Mouse (Mus musculus) liver, embryonic 16.5 days (tissue): ENCODE measurements around the gene H2-T3. TPM values are rescaled to one million over a fixed set of nuclear protein-coding genes. Genes with fewer than 3 reads are reported as not detected.
"Not testable (repeated sequence)": the region's sequence is repeated elsewhere in the genome, so short reads cannot be mapped to it uniquely, and the experiment has no call there.

Experiments used
- ATAC-seq: fragments of 200-750 bp; cut with Nextera tagmentation; 2 replicates; pipeline ENCODE4 v1.8.0; 2017; ENCODE audit warnings: low read depth, mild to moderate bottlenecking, moderate number of reproducible peaks, moderate library complexity
- H3K27ac ChIP-seq: fragments of 300-500 bp; sonication (generic); 2 replicates; pipeline ENCODE4 v1.5.1; 2014; ENCODE audit warnings: mild to moderate bottlenecking, low read length
- H3K27me3 ChIP-seq: fragments of 300-500 bp; sonication (generic); 2 replicates; pipeline ENCODE4 v1.6.1; 2014; ENCODE audit warnings: low read depth, low read length, mixed read lengths; ENCODE audit not compliant: control insufficient read depth, insufficient read depth
- H3K36me3 ChIP-seq: fragments of 300-500 bp; sonication (generic); 2 replicates; pipeline ENCODE4 v1.6.1; 2014; ENCODE audit warnings: mild to moderate bottlenecking; ENCODE audit not compliant: control insufficient read depth, insufficient read depth
- H3K4me1 ChIP-seq: fragments of 300-500 bp; sonication (generic); 2 replicates; pipeline ENCODE4 v1.6.1; 2014; ENCODE audit warnings: low read depth, low read length, mixed read lengths; ENCODE audit not compliant: control insufficient read depth
- H3K4me2 ChIP-seq: fragments of 300-500 bp; sonication (generic); 2 replicates; pipeline ENCODE4 v1.6.1; 2014; ENCODE audit warnings: low read depth, low read length, mixed read lengths
- H3K4me3 ChIP-seq: fragments of 300-500 bp; sonication (generic); 2 replicates; pipeline ENCODE4 v1.5.1; 2014; ENCODE audit warnings: low read depth, mild to moderate bottlenecking, low read length
- H3K9ac ChIP-seq: fragments of 300-500 bp; sonication (generic); 2 replicates; pipeline ENCODE4 v1.6.1; 2014; ENCODE audit warnings: low read depth, low read length
- H3K9me3 ChIP-seq: fragments of 300-500 bp; sonication (generic); replicated peaks from 2 replicates; pipeline ENCODE4 v1.6.1; 2016; ENCODE audit warnings: low read length; ENCODE audit not compliant: control insufficient read depth
- WGBS: fragments of 180-500 bp; shearing (Covaris S2); extraction: QIAGEN DNeasy Blood & Tissue Kit; methylation state at CpG from one replicate; pipeline ENCODE4 v1.1.7; 2014; ENCODE audit not compliant: insufficient replicate concordance; 5-methylcytosine and 5-hydroxymethylcytosine counted together
- polyA plus RNA-seq: library from polyadenylated mRNA; unstranded; fragments of >200 nt; fragmentation: Nextera tagmentation; extraction: Ambion mirVana; gene quantifications from 2 replicates; pipeline ENCODE4 v1.2.1, GENCODE M21; 2015

Gene H2-T3
- 0.19 TPM in 1 of 2 replicates, not detected in the other for polyA plus RNA-seq

DNA sequence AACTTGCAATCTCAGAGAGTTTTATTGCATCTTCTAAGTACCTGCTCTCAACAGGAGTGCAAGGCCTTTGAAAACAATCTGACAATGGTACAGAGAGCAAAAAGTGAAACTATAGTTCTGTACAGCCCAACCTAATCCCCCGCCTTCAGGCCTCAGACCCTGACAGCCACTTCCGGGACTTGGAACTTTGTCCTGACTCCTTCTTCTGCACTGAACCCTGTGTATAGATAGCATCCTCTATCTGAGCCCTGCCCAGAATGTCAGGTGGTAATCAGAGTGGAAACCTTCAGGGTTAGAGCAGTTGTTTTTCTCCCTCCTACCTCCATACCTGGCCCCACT lies at the start of gene H2-T3:
H2-T3 (minus strand) TSS at position 119 of the 339 bp plus-strand sequence.
- WGBS = 50% methylated on average over 2 of the region's 2 CpGs
- no peak within 1 kb of the TSS for H3K4me3 ChIP-seq
- no peaks in the 10 kb centered on the region for H3K36me3 ChIP-seq
- H3K27me3 ChIP-seq = peaks cover 6% of the 10 kb centered on the region
- H3K4me2 ChIP-seq = no peak within 1 kb of the TSS
- H3K4me1 ChIP-seq = no peaks in the 10 kb centered on the region
- no peak for ATAC-seq
- H3K9me3 ChIP-seq = no peaks in the 10 kb centered on the region
- no peak within 1 kb of the TSS for H3K27ac ChIP-seq
- no peak within 1 kb of the TSS for H3K9ac ChIP-seq

- H3K27ac ChIP-seq = no peak overlapping the region
- no peaks in the 10 kb centered on the region; the same call in 1 of the 2 replicates for H3K4me1 ChIP-seq
- H3K27me3 ChIP-seq = peaks cover 16% of the 10 kb centered on the region
- H3K4me3 ChIP-seq = peak overlapping the region; percentile 25; the same call in 1 of the 2 replicates
- H3K4me2 ChIP-seq = peak overlapping the region; percentile 30; the same call in 1 of the 2 replicates
- no peaks in the 10 kb centered on the region for H3K36me3 ChIP-seq
- no peak for ATAC-seq
- WGBS = 4% methylated on average over 27 of the region's 27 CpGs
- no peak overlapping the region for H3K9ac ChIP-seq
- no peaks in the 10 kb centered on the region for H3K9me3 ChIP-seq
Observed at GRCm38 (mm10) chr17:36237321-36237921, 47.3 kb upstream of the H2-T3 start.

GRCm38 (mm10) chr17:36235300-36235699 lies 45.2 kb upstream of the H2-T3 start:
- H3K9ac ChIP-seq, H3K9me3 ChIP-seq, H3K4me3 ChIP-seq, ATAC-seq, H3K36me3 ChIP-seq, H3K4me1 ChIP-seq, H3K27ac ChIP-seq, H3K4me2 ChIP-seq: not testable (repeated sequence)
- WGBS = 10% methylated on average over 8 of the region's 9 CpGs
- H3K27me3 ChIP-seq = peaks cover 16% of the 10 kb centered on the region

GRCm38 (mm10) chr17:36233572-36233971 lies 43.5 kb upstream of the H2-T3 start:
- no peaks in the 10 kb centered on the region for H3K9me3 ChIP-seq
- H3K9ac ChIP-seq = no peak overlapping the region
- H3K4me3 ChIP-seq = no peak overlapping the region
- ATAC-seq = no peak
- WGBS = 54% methylated on average over 5 of the region's 5 CpGs
- no peaks in the 10 kb centered on the region for H3K36me3 ChIP-seq
- H3K4me2 ChIP-seq = no peak overlapping the region
- no peaks in the 10 kb centered on the region; the same call in 1 of the 2 replicates for H3K4me1 ChIP-seq
- H3K27ac ChIP-seq = no peak overlapping the region
- peaks cover 16% of the 10 kb centered on the region for H3K27me3 ChIP-seq

- 4% methylated on average over 36 of the region's 36 CpGs for WGBS
- no peak overlapping the region for H3K27ac ChIP-seq
- H3K4me2 ChIP-seq = no peak overlapping the region
- peaks cover 6% of the 10 kb centered on the region for H3K27me3 ChIP-seq
- H3K9ac ChIP-seq = no peak overlapping the region
- no peaks in the 10 kb centered on the region for H3K36me3 ChIP-seq
- no peak for ATAC-seq
- no peak overlapping the region for H3K4me3 ChIP-seq
- no peaks in the 10 kb centered on the region for H3K4me1 ChIP-seq
- H3K9me3 ChIP-seq = no peaks in the 10 kb centered on the region
Observed at GRCm38 (mm10) chr17:36231318-36231717, 41.2 kb upstream of the H2-T3 start.

GRCm38 (mm10) chr17:36229046-36229445 lies 39.0 kb upstream of the H2-T3 start:
- Histone ChIP-seq H3K27ac (no peak overlapping the region), H3K4me2 (no peak overlapping the region), H3K4me1 (no peaks in the 10 kb centered on the region), H3K36me3 (no peaks in the 10 kb centered on the region), H3K9me3 (no peaks in the 10 kb centered on the region), H3K27me3 (peaks cover 18% of the 10 kb centered on the region), H3K4me3 (no peak overlapping the region), H3K9ac (no peak overlapping the region)
- no peak for ATAC-seq
- 9% methylated on average over 5 of the region's 5 CpGs for WGBS

- Histone ChIP-seq H3K36me3 (no peaks in the 10 kb centered on the region), H3K9ac (no peak overlapping the region), H3K4me2 (no peak overlapping the region), H3K4me1 (no peaks in the 10 kb centered on the region), H3K9me3 (no peaks in the 10 kb centered on the region), H3K4me3 (no peak overlapping the region), H3K27ac (no peak overlapping the region), H3K27me3 (peaks cover 17% of the 10 kb centered on the region)
- ATAC-seq = no peak
- 12% methylated on average over 8 of the region's 8 CpGs for WGBS
Observed at GRCm38 (mm10) chr17:36226921-36227320, 36.8 kb upstream of the H2-T3 start.

DNA sequence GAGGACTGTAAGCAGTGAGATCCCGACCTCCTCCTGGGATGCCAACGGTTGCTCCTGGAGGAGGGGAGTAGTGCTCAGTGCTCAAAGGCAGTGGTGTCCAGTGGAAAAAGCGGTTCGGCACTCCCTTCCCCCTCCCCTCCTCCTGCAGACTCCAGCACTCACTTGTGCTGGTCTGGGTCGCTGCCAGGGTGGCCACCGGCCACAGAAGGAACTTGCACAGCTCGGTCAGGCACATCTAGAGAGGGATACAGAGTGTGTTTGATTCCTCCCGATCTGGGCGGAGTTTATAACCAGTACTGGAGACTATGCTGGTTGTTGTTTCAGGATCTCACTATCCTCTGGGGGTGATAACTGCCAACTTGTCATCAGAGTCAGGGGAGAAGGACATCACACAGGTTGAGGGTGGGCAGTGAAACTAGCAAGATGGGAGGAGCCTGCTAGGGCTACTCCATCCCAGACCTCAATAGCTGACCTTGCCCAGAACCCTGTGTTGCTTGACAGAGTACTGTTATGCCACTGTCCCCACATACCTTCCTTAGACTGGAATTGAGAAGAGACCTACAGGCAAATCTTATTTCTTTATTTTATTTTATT lies 35.2 kb upstream of the H2-T3 start:
- Histone ChIP-seq H3K4me2 (no peak overlapping the region), H3K9me3 (no peaks in the 10 kb centered on the region), H3K36me3 (no peaks in the 10 kb centered on the region), H3K9ac (no peak overlapping the region), H3K27ac (no peak overlapping the region), H3K4me1 (no peaks in the 10 kb centered on the region), H3K27me3 (peaks cover 17% of the 10 kb centered on the region), H3K4me3 (no peak overlapping the region)
- WGBS = 10% methylated on average over 9 of the region's 9 CpGs
- no peak for ATAC-seq

DNA sequence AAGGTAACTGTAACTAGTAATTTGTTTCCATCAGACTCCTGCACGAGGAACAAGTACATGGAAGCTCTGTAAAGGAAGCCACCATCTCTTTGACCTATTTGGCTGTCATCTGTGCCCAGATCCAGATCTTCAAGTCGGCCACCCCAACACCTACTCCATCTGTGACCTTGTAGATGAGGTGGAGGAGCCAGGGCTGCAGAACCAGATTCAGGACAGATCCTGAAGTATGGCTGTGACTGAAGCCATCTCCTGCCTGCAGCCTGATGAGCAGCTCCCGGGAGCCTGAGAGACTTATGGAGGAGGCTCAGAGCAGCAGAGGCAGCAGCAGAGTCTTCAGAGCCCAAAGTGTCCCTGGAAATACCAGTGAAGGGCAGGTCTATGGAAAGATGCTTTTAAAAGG lies 34.4 kb upstream of the H2-T3 start:
- WGBS = 33% methylated on average over 3 of the region's 3 CpGs

More for the DNA sequence above, 34.4 kb upstream of the H2-T3 start:
- Histone ChIP-seq H3K4me3 (no peak overlapping the region), H3K27me3 (peaks cover 17% of the 10 kb centered on the region), H3K4me1 (no peaks in the 10 kb centered on the region), H3K4me2 (no peak overlapping the region), H3K9ac (no peak overlapping the region), H3K27ac (no peak overlapping the region), H3K9me3 (no peaks in the 10 kb centered on the region), H3K36me3 (no peaks in the 10 kb centered on the region)
- no peak for ATAC-seq
